Mouse (Mus musculus) liver, adult 2 months (tissue): ENCODE results near the gene Paip2b.

Experiments used
- CTCF ChIP-seq: fragments of 200-500 bp; IDR thresholded peaks from 2 replicates; pipeline ENCODE4 v1.5.1; 2011; ENCODE audit warnings: low read depth, low read length, control low read depth
- POLR2A ChIP-seq: fragments of 200-500 bp; IDR thresholded peaks from 2 replicates; pipeline ENCODE4 v1.6.1; 2011; ENCODE audit warnings: low read length, control low read depth; ENCODE audit not compliant: insufficient read depth; ENCODE audit errors: extremely low read depth

GRCm38 (mm10) chr6:83821856-83822255 is 9.7 kb downstream of the Paip2b start:
- TF ChIP-seq POLR2A, result no peak
- no peak for TF ChIP-seq CTCF
